Mouse (Mus musculus) liver, embryonic 11.5 days (tissue): ENCODE measurements at regions not wholly inside any gene's neighbourhood (a gene's known extent, or its start where the extent isn't known, plus 50 kb on each side); places are given as distances from the start of the nearest gene placed in this dataset.

Experiments
- ATAC-seq: fragments of 200-750 bp; cut with Nextera tagmentation; replicated peaks from 2 replicates; pipeline ENCODE4 v1.8.0; 2017; ENCODE audit warnings: moderate number of reproducible peaks, mild to moderate bottlenecking, moderate TSS enrichment, moderate library complexity; ENCODE audit not compliant: low FRiP score
- DNase-seq: peaks from one replicate; pipeline ENCODE4 v3.0.0-alpha.2; 2017; ENCODE audit warnings: low spot score
- H3K27ac ChIP-seq: fragments of 300-500 bp; sonication (generic); 2 replicates; pipeline ENCODE4 v1.5.1; 2014; ENCODE audit warnings: mild to moderate bottlenecking, low read depth, low read length, control low read depth
- H3K27me3 ChIP-seq: fragments of 300-500 bp; sonication (generic); replicated peaks from 2 replicates; pipeline ENCODE4 v1.6.1; 2014; ENCODE audit warnings: low read length, mixed read lengths; ENCODE audit not compliant: control insufficient read depth, insufficient read depth
- H3K36me3 ChIP-seq: fragments of 300-500 bp; sonication (generic); 2 replicates; pipeline ENCODE4 v1.6.1; 2014; ENCODE audit warnings: mild to moderate bottlenecking, low read length, moderate library complexity, mixed read lengths; ENCODE audit not compliant: control insufficient read depth, insufficient read depth
- H3K4me1 ChIP-seq: fragments of 300-500 bp; sonication (generic); replicated peaks from 2 replicates; pipeline ENCODE4 v1.6.1; 2014; ENCODE audit warnings: low read length, mixed read lengths; ENCODE audit not compliant: control insufficient read depth, insufficient read depth
- H3K4me2 ChIP-seq: fragments of 300-500 bp; sonication (generic); 2 replicates; pipeline ENCODE4 v1.6.1; 2014; ENCODE audit warnings: mild to moderate bottlenecking, control low read depth, moderate library complexity
- H3K4me3 ChIP-seq: fragments of 300-500 bp; sonication (generic); 2 replicates; pipeline ENCODE4 v1.5.1; 2014; ENCODE audit warnings: low read depth, low read length, control low read depth
- H3K9ac ChIP-seq: fragments of 300-500 bp; sonication (generic); 2 replicates; pipeline ENCODE4 v1.6.1; 2014; ENCODE audit warnings: low read depth, low read length, control low read depth
- H3K9me3 ChIP-seq: fragments of 300-500 bp; sonication (generic); 2 replicates; pipeline ENCODE4 v1.6.1; 2016; ENCODE audit warnings: low read length, inconsistent platforms, mixed read lengths; ENCODE audit not compliant: control insufficient read depth
- WGBS: fragments of 180-500 bp; shearing (Covaris S2); extraction: QIAGEN DNeasy Blood & Tissue Kit; methylation state at CpG from one replicate; pipeline ENCODE4 v1.1.7; 2014; 5-methylcytosine and 5-hydroxymethylcytosine counted together

DNA sequence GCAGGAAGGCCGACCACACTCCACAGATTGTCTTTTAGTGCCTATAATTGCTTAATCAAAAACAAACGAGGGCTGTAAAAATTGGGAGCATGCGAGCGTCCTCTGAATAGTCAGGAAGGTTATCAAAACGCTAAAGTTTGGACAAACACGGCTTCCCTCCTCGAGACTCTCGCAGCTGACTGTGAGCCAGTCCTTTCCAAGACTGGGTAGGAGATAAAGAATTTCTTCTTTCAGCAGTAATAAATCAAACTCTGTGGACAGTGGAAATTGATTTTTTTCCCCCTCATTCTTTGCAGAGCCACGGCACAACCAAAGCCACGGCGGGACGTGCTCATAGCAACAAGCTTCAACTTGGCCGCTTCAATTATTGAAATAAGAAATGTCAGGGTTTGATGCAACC is 119.7 kb upstream of the Kazn start:
- no peak overlapping the region for H3K9ac ChIP-seq
- WGBS, result 49% methylated on average over 13 of the region's 13 CpGs
- no peak for DNase-seq

DNA sequence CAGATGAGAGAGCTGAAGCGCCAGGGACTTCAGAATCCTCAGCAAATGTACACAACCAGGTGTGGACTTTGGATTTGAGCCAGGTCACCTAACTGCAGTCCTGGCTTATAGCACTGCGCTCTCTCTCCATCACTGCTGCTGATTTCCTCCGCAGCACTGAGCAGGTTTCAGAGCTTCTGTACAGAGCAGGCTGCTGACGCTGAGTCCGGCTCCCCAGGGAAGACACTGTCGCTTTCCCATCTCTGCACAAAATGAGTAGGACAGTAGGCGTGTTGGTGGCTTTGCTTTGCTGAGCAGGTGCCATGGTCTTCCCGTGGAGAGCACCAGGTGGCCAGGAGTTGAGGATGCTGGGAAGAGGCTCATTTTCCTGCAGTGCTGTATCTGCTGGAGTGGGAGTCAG is 116.2 kb upstream of the Kazn start:
- Histone ChIP-seq H3K4me1 (peaks cover 3% of the 10 kb centered on the region; the same call in 1 of the 2 replicates), H3K27ac (no peak overlapping the region)
- WGBS, result 81% methylated on average over 8 of the region's 8 CpGs

More for the DNA sequence above, 119.7 kb upstream of the Kazn start:
- Histone ChIP-seq H3K9me3 (no peaks in the 10 kb centered on the region), H3K27me3 (no peaks in the 10 kb centered on the region), H3K4me1 (peaks cover 3% of the 10 kb centered on the region; the same call in 1 of the 2 replicates), H3K27ac (no peak overlapping the region), H3K4me3 (no peak overlapping the region), H3K4me2 (no peak overlapping the region), H3K36me3 (no peaks in the 10 kb centered on the region)
- ATAC-seq, result no peak

DNA sequence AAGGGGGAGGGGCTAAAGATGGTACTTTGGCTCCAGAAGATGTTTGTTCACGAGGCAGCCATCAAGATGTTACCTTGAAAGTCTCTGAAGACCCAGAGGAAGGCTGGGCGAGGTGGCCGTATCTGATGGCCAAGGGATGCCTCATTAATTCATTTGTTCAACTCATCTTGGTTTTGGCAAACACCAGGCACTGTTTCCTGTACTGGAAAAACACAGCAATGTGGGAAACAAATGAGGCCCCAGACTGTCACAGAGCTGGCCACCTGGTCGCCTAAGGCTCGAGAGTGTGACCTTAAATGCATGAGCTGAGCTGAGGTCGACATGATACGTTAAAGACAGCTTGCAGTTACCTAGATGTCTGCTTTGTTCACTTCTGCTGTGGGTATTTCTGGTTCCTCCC is 114.3 kb upstream of the Kazn start:
- 77% methylated on average over 7 of the region's 7 CpGs for WGBS
- Histone ChIP-seq H3K9ac (no peak overlapping the region), H3K4me2 (no peak overlapping the region), H3K4me3 (no peak overlapping the region), H3K4me1 (no peaks in the 10 kb centered on the region), H3K36me3 (no peaks in the 10 kb centered on the region), H3K27me3 (no peaks in the 10 kb centered on the region), H3K27ac (no peak overlapping the region), H3K9me3 (no peaks in the 10 kb centered on the region)
- ATAC-seq (no peak), DNase-seq (no peak)

More for the DNA sequence above, 116.2 kb upstream of the Kazn start:
- no peak for DNase-seq
- no peaks in the 10 kb centered on the region for H3K9me3 ChIP-seq
- no peaks in the 10 kb centered on the region for H3K36me3 ChIP-seq
- no peak overlapping the region for H3K9ac ChIP-seq
- no peak overlapping the region for H3K4me3 ChIP-seq
- no peak overlapping the region for H3K4me2 ChIP-seq
- H3K27me3 ChIP-seq, result no peaks in the 10 kb centered on the region
- no peak for ATAC-seq

DNA sequence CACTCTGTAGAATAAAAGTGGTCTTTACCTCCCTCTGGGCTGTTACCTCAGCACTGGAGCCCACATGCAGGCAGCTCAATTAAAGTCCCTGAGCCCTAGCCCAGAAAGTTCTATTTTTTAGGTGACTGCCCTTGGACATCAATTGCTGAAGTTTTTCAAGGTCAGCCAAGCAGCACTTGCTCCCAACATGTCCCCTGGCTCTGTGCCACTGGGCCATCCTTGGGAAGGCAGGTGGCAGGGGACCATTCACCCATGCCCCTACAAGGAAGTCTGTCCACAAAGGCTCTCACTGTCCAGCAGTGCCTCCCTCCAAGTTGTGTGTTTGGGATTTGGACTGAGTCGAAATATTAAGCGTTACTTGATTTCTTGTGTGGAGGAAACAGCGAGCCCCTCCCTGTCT is 112.6 kb upstream of the Kazn start:
- no peak overlapping the region for H3K4me3 ChIP-seq
- no peak overlapping the region for H3K4me2 ChIP-seq
- ATAC-seq, result no peak
- H3K36me3 ChIP-seq, result no peaks in the 10 kb centered on the region
- no peaks in the 10 kb centered on the region for H3K9me3 ChIP-seq
- no peak overlapping the region for H3K27ac ChIP-seq
- no peaks in the 10 kb centered on the region for H3K4me1 ChIP-seq
- no peak for DNase-seq
- 82% methylated on average over 3 of the region's 3 CpGs for WGBS
- H3K27me3 ChIP-seq, result no peaks in the 10 kb centered on the region
- no peak overlapping the region for H3K9ac ChIP-seq

DNA sequence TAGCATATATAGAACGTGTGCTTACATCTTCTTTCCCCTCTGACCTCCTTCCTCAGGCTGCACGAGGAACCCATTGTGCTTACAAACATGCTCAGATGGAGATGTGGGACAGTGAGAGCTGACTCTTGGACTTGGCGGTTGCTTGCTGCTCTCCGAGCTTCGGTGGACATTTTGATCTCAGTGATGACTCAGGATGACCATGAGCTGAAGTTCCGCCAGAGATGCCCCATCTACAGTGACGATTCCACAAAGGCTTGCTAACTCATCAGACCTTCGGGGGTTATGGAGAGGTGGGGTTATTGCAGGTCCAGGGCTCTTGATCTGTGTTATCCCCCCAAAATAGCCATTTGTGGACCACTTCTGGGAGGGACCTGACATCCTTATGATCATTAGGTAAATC is 111.8 kb upstream of the Kazn start:
- Histone ChIP-seq H3K36me3 (no peaks in the 10 kb centered on the region), H3K4me1 (no peaks in the 10 kb centered on the region), H3K4me3 (no peak overlapping the region), H3K27ac (no peak overlapping the region), H3K4me2 (no peak overlapping the region), H3K9me3 (no peaks in the 10 kb centered on the region), H3K27me3 (no peaks in the 10 kb centered on the region), H3K9ac (no peak overlapping the region)
- 81% methylated on average over 8 of the region's 8 CpGs for WGBS
- ATAC-seq, result no peak
- DNase-seq, result no peak

DNA sequence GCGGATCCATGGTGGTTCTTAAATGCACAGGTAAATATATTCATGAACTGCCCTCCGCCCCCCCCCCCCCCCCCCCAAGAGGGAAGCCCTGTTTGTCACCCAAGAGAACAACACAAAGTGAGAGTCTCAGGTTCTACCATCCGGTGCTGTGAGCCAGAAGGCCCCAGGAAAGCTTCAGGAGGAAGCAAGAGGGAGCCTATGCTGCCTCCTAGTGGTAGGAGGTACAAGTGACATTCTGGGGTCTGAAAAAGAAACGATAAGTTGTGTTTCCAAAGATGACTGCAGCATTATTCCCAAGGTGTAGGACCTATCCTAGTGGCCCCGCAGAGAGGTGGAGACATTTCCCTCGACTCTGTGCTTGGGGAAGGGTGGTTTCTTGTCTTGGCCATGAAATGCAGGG is 109.7 kb upstream of the Kazn start:
- no peaks in the 10 kb centered on the region for H3K9me3 ChIP-seq
- H3K9ac ChIP-seq, result no peak overlapping the region
- no peaks in the 10 kb centered on the region for H3K27me3 ChIP-seq
- no peak overlapping the region for H3K4me2 ChIP-seq
- H3K27ac ChIP-seq, result no peak overlapping the region
- H3K4me3 ChIP-seq, result no peak overlapping the region
- WGBS, result 32% methylated on average over 6 of the region's 6 CpGs
- DNase-seq, result no peak
- no peaks in the 10 kb centered on the region for H3K4me1 ChIP-seq
- no peaks in the 10 kb centered on the region for H3K36me3 ChIP-seq
- no peak for ATAC-seq

DNA sequence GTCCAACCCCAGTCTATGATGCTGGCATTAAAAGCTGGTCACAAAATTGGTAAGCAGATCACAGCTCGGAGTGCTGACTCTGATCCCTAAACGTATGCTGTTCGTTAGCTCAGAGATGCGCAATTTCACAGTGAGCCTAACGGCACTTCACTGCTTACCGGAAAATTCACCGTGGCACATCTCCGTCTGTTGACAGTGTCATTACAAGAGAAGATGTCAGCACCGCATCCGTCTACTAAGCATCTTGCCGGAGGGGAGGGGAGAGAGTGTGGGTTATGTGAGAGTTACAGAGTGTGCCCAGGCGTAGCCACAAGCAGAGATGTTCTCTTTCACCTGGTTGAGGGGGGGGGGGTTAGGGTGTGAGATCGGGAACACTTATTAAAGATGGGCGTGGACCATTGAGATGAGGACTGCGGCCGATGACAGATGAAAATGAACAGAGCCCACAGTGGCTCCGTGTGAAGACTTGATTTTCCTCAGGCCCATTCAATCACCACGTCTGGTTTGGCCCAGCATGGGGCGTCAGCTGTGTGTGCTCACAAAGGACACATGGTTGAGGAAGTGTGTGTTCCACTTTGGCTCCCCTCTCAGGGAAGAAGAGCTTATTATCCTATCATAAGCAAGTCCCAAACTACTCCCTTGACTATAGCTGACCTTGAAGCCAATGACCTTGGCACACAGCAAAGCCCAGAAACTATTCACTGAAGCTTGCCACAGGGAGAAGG is 103.4 kb upstream of the Kazn start:
- Histone ChIP-seq H3K9ac (no peak overlapping the region), H3K27me3 (no peaks in the 10 kb centered on the region), H3K27ac (no peak overlapping the region), H3K4me1 (no peaks in the 10 kb centered on the region), H3K4me3 (no peak overlapping the region), H3K4me2 (no peak overlapping the region), H3K9me3 (no peaks in the 10 kb centered on the region), H3K36me3 (no peaks in the 10 kb centered on the region)
- no peak for ATAC-seq
- no peak for DNase-seq
- WGBS, result 77% methylated on average over 19 of the region's 19 CpGs

DNA sequence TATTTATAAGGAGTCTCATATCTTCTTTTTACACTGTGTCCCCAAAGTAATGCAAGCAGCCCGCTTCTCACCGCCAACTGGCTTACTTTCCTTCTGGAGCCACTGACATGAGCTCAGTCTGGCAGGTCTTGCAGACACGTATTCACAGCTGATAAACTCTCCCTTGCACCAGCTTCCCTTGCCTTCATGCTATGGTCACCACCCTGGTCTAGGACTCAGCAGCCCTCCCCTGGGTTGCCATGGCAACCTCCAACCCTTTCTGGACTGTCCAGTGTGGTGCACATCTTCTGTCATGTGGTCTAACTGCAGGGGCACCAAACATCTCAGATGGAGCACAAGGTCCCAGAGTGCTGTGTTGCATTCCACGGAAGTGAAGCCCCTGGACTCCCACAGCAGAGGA is 102.1 kb upstream of the Kazn start:
- 53% methylated on average over 4 of the region's 4 CpGs for WGBS
- no peaks in the 10 kb centered on the region for H3K36me3 ChIP-seq

DNA sequence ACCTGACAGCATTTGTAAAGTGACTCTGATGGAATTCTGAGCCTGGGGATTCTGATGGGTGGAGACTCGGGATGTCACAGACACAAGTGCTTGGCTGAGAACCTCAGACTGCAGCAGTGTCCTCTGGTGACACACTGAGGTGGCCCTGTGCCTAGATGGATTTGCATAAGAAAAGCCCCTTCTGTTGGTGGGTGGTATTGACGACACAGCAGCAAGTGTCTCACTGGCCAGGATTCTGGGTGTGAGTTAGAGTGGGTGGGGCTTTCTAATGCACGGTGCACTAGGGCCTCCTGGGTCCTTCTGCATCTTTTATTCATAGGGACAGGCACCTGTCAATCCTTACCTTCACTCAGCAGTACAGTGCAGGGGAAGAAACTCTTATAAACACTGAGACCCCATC is 100.9 kb upstream of the Kazn start:
- no peaks in the 10 kb centered on the region for H3K36me3 ChIP-seq
- no peaks in the 10 kb centered on the region for H3K4me1 ChIP-seq
- H3K9ac ChIP-seq, result no peak overlapping the region
- no peak overlapping the region for H3K4me2 ChIP-seq
- no peaks in the 10 kb centered on the region for H3K9me3 ChIP-seq
- ATAC-seq (no peak), DNase-seq (no peak)
- no peak overlapping the region for H3K4me3 ChIP-seq
- H3K27me3 ChIP-seq, result no peaks in the 10 kb centered on the region
- 22% methylated on average over 3 of the region's 3 CpGs for WGBS
- no peak overlapping the region for H3K27ac ChIP-seq

More for the DNA sequence above, 102.1 kb upstream of the Kazn start:
- DNase-seq (no peak), ATAC-seq (no peak)
- no peaks in the 10 kb centered on the region for H3K4me1 ChIP-seq
- H3K9me3 ChIP-seq, result no peaks in the 10 kb centered on the region
- no peaks in the 10 kb centered on the region for H3K27me3 ChIP-seq
- H3K4me3 ChIP-seq, result no peak overlapping the region
- H3K4me2 ChIP-seq, result no peak overlapping the region
- no peak overlapping the region for H3K27ac ChIP-seq
- H3K9ac ChIP-seq, result no peak overlapping the region
